Mouse (Mus musculus) gastrocnemius, postnatal 25 days (tissue): Measurements from ENCODE around the gene 4933415A04Rik. TPM values are rescaled to one million over a fixed set of nuclear protein-coding genes. Genes with fewer than 3 reads are reported as not detected.

ENCODE experiments used
- DNase-seq: peaks from one replicate; pipeline ENCODE4 v3.0.0; 2022
- long read RNA-seq, 2 experiments: library from polyadenylated mRNA; stranded (forward); transcript quantifications; one replicate each; pipeline ENCODE4 v2.0.0; 2021
- total RNA-seq, 2 experiments: library from RNA; stranded (reverse); gene quantifications; 1 replicate in 1 of 2; 2 replicates in 1 of 2; pipeline ENCODE4 v1.2.3; 2021

Gene 4933415A04Rik
- total RNA-seq, result not detected
- long read RNA-seq, experiment 1, result 0 reads
- long read RNA-seq, experiment 2, result 0 reads

- DNase-seq, result no peak
Observed at GRCm38 (mm10) chr11:43586324-43587090, at the start of gene 4933415A04Rik. TSS of gene 4933415A04Rik (plus strand) at chr11:43587040.

GRCm38 (mm10) chr11:43537074-43537473 lies 49.8 kb upstream of the 4933415A04Rik start:
- no peak for DNase-seq

GRCm38 (mm10) chr11:43539863-43540262 lies 47.0 kb upstream of the 4933415A04Rik start:
- DNase-seq, result no peak

GRCm38 (mm10) chr11:43543711-43544466 lies 43.0 kb upstream of the 4933415A04Rik start:
- DNase-seq, result no peak

GRCm38 (mm10) chr11:43544819-43545218 lies 42.0 kb upstream of the 4933415A04Rik start:
- DNase-seq, result no peak

GRCm38 (mm10) chr11:43545873-43546475 lies 40.9 kb upstream of the 4933415A04Rik start:
- no peak for DNase-seq

GRCm38 (mm10) chr11:43546678-43547077 lies 40.2 kb upstream of the 4933415A04Rik start:
- no peak for DNase-seq

- no peak for DNase-seq
Observed at GRCm38 (mm10) chr11:43548148-43548547, 38.7 kb upstream of the 4933415A04Rik start.

- no peak for DNase-seq
Observed at GRCm38 (mm10) chr11:43548657-43549435, 38.0 kb upstream of the 4933415A04Rik start.

GRCm38 (mm10) chr11:43549701-43550100 lies 37.1 kb upstream of the 4933415A04Rik start:
- DNase-seq, result peak; percentile 50

GRCm38 (mm10) chr11:43551756-43552155 lies 35.1 kb upstream of the 4933415A04Rik start:
- no peak for DNase-seq

- no peak for DNase-seq
Observed at GRCm38 (mm10) chr11:43552675-43553074, 34.2 kb upstream of the 4933415A04Rik start.

- no peak for DNase-seq
Observed at GRCm38 (mm10) chr11:43556538-43556937, 30.3 kb upstream of the 4933415A04Rik start.

- DNase-seq, result no peak
Observed at GRCm38 (mm10) chr11:43559515-43560292, 27.1 kb upstream of the 4933415A04Rik start.

GRCm38 (mm10) chr11:43563654-43564244 lies 23.1 kb upstream of the 4933415A04Rik start:
- DNase-seq, result no peak

GRCm38 (mm10) chr11:43565414-43565813 lies 21.4 kb upstream of the 4933415A04Rik start:
- DNase-seq, result no peak

- DNase-seq, result no peak
Observed at GRCm38 (mm10) chr11:43565852-43566251, 21.0 kb upstream of the 4933415A04Rik start.

- DNase-seq, result no peak
Observed at GRCm38 (mm10) chr11:43566696-43567095, 20.1 kb upstream of the 4933415A04Rik start.

GRCm38 (mm10) chr11:43568263-43568662 lies 18.6 kb upstream of the 4933415A04Rik start:
- DNase-seq, result no peak

GRCm38 (mm10) chr11:43569188-43569587 lies 17.7 kb upstream of the 4933415A04Rik start:
- DNase-seq, result no peak

GRCm38 (mm10) chr11:43569595-43569994 lies 17.2 kb upstream of the 4933415A04Rik start:
- DNase-seq, result peak; percentile 46
